In genomic region chr14:106439282-106439681, GRCm38 (mm10) we compare ENCODE assay signal across 8 mouse cellular contexts.
DNase-seq lines count a peak whose midpoint lies in the region; ATAC-seq and TF ChIP-seq lines count a peak whose summit lies in the region.

No protein-coding gene starts in this region.

- no peak overlapping the region for H3K27ac ChIP-seq in CH12.LX (ENCODE audit: insufficient read depth, low read depth)
- no peak overlapping the region for H3K27ac ChIP-seq in liver, embryonic 14.5 days

- H3K9ac ChIP-seq in CH12.LX (ENCODE audit: insufficient read depth, low read depth): no peak overlapping the region
- no peak overlapping the region for H3K9ac ChIP-seq in liver, embryonic 14.5 days (replicated peaks)

- TF ChIP-seq CTCF in CH12.LX (conservative IDR thresholded peaks at IDR 0.05 in 1 of 2, IDR thresholded peaks at IDR 0.05 in 1 of 2; ENCODE audit: low read depth in 2 of 2, low read length in 2 of 2): peak in 1 of 2 experiments; percentile 36; a peak in 2 of 4 replicates
- peak; percentile 82 for TF ChIP-seq CTCF in Patski (IDR thresholded peaks at IDR 0.05)
- peak; percentile 65 for TF ChIP-seq CTCF in liver, embryonic 14.5 days (IDR thresholded peaks at IDR 0.05; ENCODE audit: low read depth)

- dilution Hi-C loops in CH12.LX (cut with MboI; ENCODE audit: extremely low pct_ligation_motif_present, extremely low pct_unique_long_range_greater_than_20kb, low sequenced_read_pairs): no loop called here

- ATAC-seq in Patski: peak; percentile 71
- no peak for ATAC-seq in liver, embryonic 14.5 days (ENCODE audit: insufficient read depth)
- ATAC-seq in erythroblast, adult 5-6 weeks (replicated peaks; ENCODE audit: low FRiP score, poor library complexity, severe bottlenecking): no peak

- no peaks in the 10 kb centered on the region for H3K79me2 ChIP-seq in CH12.LX (replicated peaks; ENCODE audit: control insufficient read depth, extremely low read depth, insufficient read depth, poor library complexity, severe bottlenecking)

- CTCF ChIA-PET in Patski (lab: Charles Lee): interaction anchor here (0.7 kb wide), 1 partner anchor 1369 kb away, joined by 3 read pairs; no protein-coding TSS in a partner anchor

- no peaks in the 10 kb centered on the region for H3K36me3 ChIP-seq in CH12.LX (replicated peaks in 1 of 2; ENCODE audit: control insufficient read depth in 1 of 2, insufficient read depth in 1 of 2, low read length in 1 of 2)
- H3K36me3 ChIP-seq in liver, embryonic 14.5 days (replicated peaks; ENCODE audit: control insufficient read depth, insufficient read depth, low read depth): no peaks in the 10 kb centered on the region

- H3K27me3 ChIP-seq in CH12.LX (replicated peaks): no peaks in the 10 kb centered on the region
- peaks cover 9% of the 10 kb centered on the region for H3K27me3 ChIP-seq in Patski
- no peaks in the 10 kb centered on the region for H3K27me3 ChIP-seq in liver, embryonic 14.5 days (ENCODE audit: control insufficient read depth, insufficient read depth, low read length)

- 15% methylated on average over 5 of the region's 5 CpGs for WGBS in liver, embryonic 14.5 days (ENCODE audit: insufficient replicate concordance)

- H3K4me2 ChIP-seq in CH12.LX (ENCODE audit: insufficient read depth, low read depth, poor library complexity, severe bottlenecking): no peak overlapping the region
- H3K4me2 ChIP-seq in liver, embryonic 14.5 days (ENCODE audit: low read depth): no peak overlapping the region

- POLR2A ChIA-PET in Patski (lab: Charles Lee): no interaction called here

- TF ChIP-seq POLR2A in CH12.LX (IDR thresholded peaks at IDR 0.05; ENCODE audit: low read depth, low read length): no peak

- H3K4me1 ChIP-seq in CH12.LX (ENCODE audit: control insufficient read depth in 1 of 2, insufficient read depth in 2 of 2): no peaks in the 10 kb centered on the region
- H3K4me1 ChIP-seq in liver, embryonic 14.5 days (replicated peaks; ENCODE audit: control insufficient read depth in 2 of 2, insufficient read depth in 2 of 2, low read length in 1 of 2): no peaks in the 10 kb centered on the region

- peak; percentile 36 for TF ChIP-seq RAD21 in CH12.LX (IDR thresholded peaks at IDR 0.05; ENCODE audit: low read depth, low read length)

- TF ChIP-seq EP300 in CH12.LX (IDR thresholded peaks at IDR 0.05; ENCODE audit: low read length): no peak
- TF ChIP-seq EP300 in liver, embryonic 14.5 days (IDR thresholded peaks at IDR 0.05; ENCODE audit: low read depth): no peak

- peak; percentile 27 for DNase-seq in CH12.LX (ENCODE audit: extremely low read depth)
- DNase-seq in Patski (ENCODE audit: low read depth, low spot score): peak; percentile 3
- peak; percentile 27 to 63 for DNase-seq in cerebellum, postnatal 4 days (ENCODE audit: low spot score in 2 of 2)
- DNase-seq in gastrocnemius, postnatal 10 days: peak; percentile 53
- peak; percentile 80 for DNase-seq in kidney, postnatal 10 days
- peak; percentile 10 to 14 (median 10) for DNase-seq in liver, embryonic 14.5 days (ENCODE audit: low read depth in 3 of 3, low spot score in 3 of 3)
- peak; percentile 70 for DNase-seq in right cerebral cortex, adult 18-20 months

- peaks cover 8% of the 10 kb centered on the region for H3K9me3 ChIP-seq in CH12.LX (replicated peaks; ENCODE audit: low read length)
- no peaks in the 10 kb centered on the region for H3K9me3 ChIP-seq in liver, embryonic 14.5 days (ENCODE audit: control insufficient read depth, low read length)

- no peak overlapping the region for H3K4me3 ChIP-seq in CH12.LX (replicated peaks in 1 of 3; ENCODE audit: low read depth in 2 of 3, low read length in 2 of 3, poor library complexity in 1 of 3)
- H3K4me3 ChIP-seq in liver, embryonic 14.5 days (ENCODE audit: insufficient read depth in 1 of 2, low read depth in 2 of 2, low read length in 2 of 2): no peak overlapping the region

- in situ Hi-C loops in CH12.LX (cut with MboI; ENCODE audit: low pct_ligation_motif_present, low pct_unique_long_range_greater_than_20kb, low sequenced_read_pairs) (no loop called here), Patski (cut with MboI; ENCODE audit: low pct_unique_long_range_greater_than_20kb) (no loop called here)

TF ChIP-seq in CH12.LX, 34 proteins besides CTCF, POLR2A, EP300 and RAD21:
- TF ChIP-seq MYC (IDR thresholded peaks at IDR 0.05; ENCODE audit: low read depth, low read length) (no peak), MEF2A (IDR thresholded peaks at IDR 0.05; ENCODE audit: borderline replicate concordance, low read depth, low read length) (no peak), SIN3A (IDR thresholded peaks at IDR 0.05; ENCODE audit: low read length) (no peak), SMC3 (IDR thresholded peaks at IDR 0.05; ENCODE audit: low read depth, low read length) (no peak; the same call in 1 of the 2 replicates), MXI1 (IDR thresholded peaks at IDR 0.05; ENCODE audit: low read depth, low read length) (no peak), RCOR1 (conservative IDR thresholded peaks at IDR 0.05; ENCODE audit: low read depth, low read length) (no peak), CHD2 (IDR thresholded peaks at IDR 0.05; ENCODE audit: low read length) (no peak), ZKSCAN1 (IDR thresholded peaks at IDR 0.05; ENCODE audit: borderline replicate concordance, low read depth, low read length) (no peak), NRF1 (IDR thresholded peaks at IDR 0.05; ENCODE audit: low read depth, low read length) (no peak), MAFK (IDR thresholded peaks at IDR 0.05; ENCODE audit: insufficient replicate concordance, low read length) (no peak), NELFE (IDR thresholded peaks at IDR 0.05; ENCODE audit: low read depth, low read length) (no peak), POLR2AphosphoS2 (IDR thresholded peaks at IDR 0.05; ENCODE audit: low read depth, low read length) (no peak), USF1 (IDR thresholded peaks at IDR 0.05; ENCODE audit: low read depth, low read length) (no peak), E2F4 (IDR thresholded peaks at IDR 0.05; ENCODE audit: insufficient replicate concordance, low read depth, low read length) (no peak)
TF ChIP-seq in CH12.LX: peak in this region for 0.

Comparison
In these comparisons a context has a peak if more than half of its experiments do, and no peak if none do; other contexts are left out.
1. DNase-seq: peak in every context shown above with its lines; median percentile 80 in kidney, postnatal 10 days; 70 in right cerebral cortex, adult 18-20 months; 53 in gastrocnemius, postnatal 10 days; 45 in cerebellum, postnatal 4 days; 27 in CH12.LX; 10 in liver, embryonic 14.5 days; 3 in Patski.